Mouse (Mus musculus): ENCODE measurements around the gene Tsx. TPM values are rescaled to one million over a fixed set of nuclear protein-coding genes. Genes with fewer than 3 reads are reported as not detected.

Gene Tsx
- polyA plus RNA-seq, 1 experiment, result not detected

Other genes starting within 250 kb of the Tsx start
- gene Nap1l2, start 227.8 kb upstream of the Tsx start, polyA plus RNA-seq (2012; rRNA removed), result 0.08 and 0.13 TPM in 2 replicates
- not detected in 2 replicates for gene Cdx4, start 93.1 kb upstream of the Tsx start, polyA plus RNA-seq (2012; rRNA removed)
- 0.72 and 1.0 TPM in 2 replicates for gene Chic1, start 58.0 kb upstream of the Tsx start, polyA plus RNA-seq (2012; rRNA removed)
- gene Gm26992, start 7.5 kb downstream of the Tsx start, polyA plus RNA-seq (2012; rRNA removed), result not detected in 2 replicates
- gene Zcchc13, start 216.1 kb downstream of the Tsx start, polyA plus RNA-seq (2012; rRNA removed), result 0.39 and 0.75 TPM in 2 replicates

Data from gonadal fat pad, adult 2 months (tissue).